Mouse (Mus musculus) erythroblast, embryonic 14.5 days (primary cell): ENCODE measurements around the gene Nipbl.

Source experiments
- GATA1 ChIP-seq: IDR thresholded peaks from 2 replicates; pipeline ENCODE4 v1.6.1; 2012; ENCODE audit warnings: low read length, inconsistent platforms, mixed read lengths
- TAL1 ChIP-seq: IDR thresholded peaks from 3 replicates; pipeline ENCODE4 v1.6.1; 2012; ENCODE audit warnings: low read length, inconsistent platforms, mixed read lengths

GRCm38 (mm10) chr15:8485261-8485660 lies 41.0 kb upstream of the Nipbl start:
- TF ChIP-seq TAL1 (no peak), GATA1 (no peak)
